Mouse (Mus musculus) urinary bladder, postnatal 4 days (tissue): ENCODE data around the gene Ephb1.
A peak's percentile ranks its signal among the peaks of the same experiment; 100 is the strongest.

Experiments
- DNase-seq, 2 experiments: peaks; one replicate each; pipeline ENCODE4 v3.0.0; 2021 to 2022; ENCODE audit warnings: low spot score in 2 of 2

Ephb1 gene

GRCm38 (mm10) chr9:102352186-102353055 lies 2.1 kb downstream of the Ephb1 start:
- peak in 1 of 2 experiments; percentile 57 for DNase-seq

GRCm38 (mm10) chr9:102351721-102352120 lies 2.8 kb downstream of the Ephb1 start:
- DNase-seq, result peak in 1 of 2 experiments; percentile 56

GRCm38 (mm10) chr9:102351221-102351620 lies 3.3 kb downstream of the Ephb1 start:
- peak in 1 of 2 experiments; percentile 35 for DNase-seq

DNA sequence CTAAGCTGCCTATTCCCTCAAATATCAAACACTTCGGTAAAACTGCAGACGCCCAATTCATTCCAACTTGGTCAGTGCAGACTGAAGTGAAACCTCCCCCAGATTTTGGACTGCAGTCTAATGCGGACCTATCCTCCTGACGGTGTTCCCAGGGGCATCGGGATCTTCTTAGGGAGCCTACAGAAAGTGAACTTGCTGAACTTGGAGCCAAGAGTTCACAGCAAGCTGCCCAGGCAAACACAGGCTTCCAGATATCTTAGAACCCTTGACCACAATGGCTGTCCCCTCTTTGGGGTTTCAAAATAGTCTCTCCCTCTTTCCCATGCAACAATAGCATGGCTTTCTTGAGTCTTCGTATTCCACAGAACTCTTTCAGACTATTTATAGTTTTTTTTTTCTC lies 3.8 kb downstream of the Ephb1 start:
- peak in 1 of 2 experiments; percentile 38 for DNase-seq

DNA sequence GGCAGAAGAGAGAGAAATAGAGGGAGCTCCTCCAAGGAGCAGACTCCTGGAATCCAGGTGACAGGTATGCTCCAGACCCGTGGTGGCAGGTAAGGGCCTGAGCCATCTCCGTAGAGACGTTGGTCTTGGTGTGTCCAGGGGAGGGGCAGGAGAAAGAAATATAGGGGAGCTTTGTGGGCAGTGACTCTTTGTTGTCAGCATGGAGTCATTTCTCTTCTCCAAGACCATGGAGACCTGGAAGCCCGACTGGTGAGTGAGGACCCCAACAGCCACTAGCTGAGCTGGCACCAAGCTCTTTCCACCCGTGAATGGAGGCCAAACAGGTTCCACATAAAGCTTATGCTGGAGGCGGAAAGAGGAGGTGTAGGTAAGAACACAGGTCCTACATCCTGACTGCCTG lies 4.4 kb downstream of the Ephb1 start:
- DNase-seq, result no peak

GRCm38 (mm10) chr9:102346801-102347200 lies 7.7 kb downstream of the Ephb1 start:
- peak in 1 of 2 experiments; percentile 44 for DNase-seq

GRCm38 (mm10) chr9:102345474-102345873 lies 9.0 kb downstream of the Ephb1 start:
- DNase-seq, result peak in 1 of 2 experiments; percentile 39

- peak in 1 of 2 experiments; percentile 33 for DNase-seq
Observed at GRCm38 (mm10) chr9:102345047-102345446, 9.4 kb downstream of the Ephb1 start.

DNA sequence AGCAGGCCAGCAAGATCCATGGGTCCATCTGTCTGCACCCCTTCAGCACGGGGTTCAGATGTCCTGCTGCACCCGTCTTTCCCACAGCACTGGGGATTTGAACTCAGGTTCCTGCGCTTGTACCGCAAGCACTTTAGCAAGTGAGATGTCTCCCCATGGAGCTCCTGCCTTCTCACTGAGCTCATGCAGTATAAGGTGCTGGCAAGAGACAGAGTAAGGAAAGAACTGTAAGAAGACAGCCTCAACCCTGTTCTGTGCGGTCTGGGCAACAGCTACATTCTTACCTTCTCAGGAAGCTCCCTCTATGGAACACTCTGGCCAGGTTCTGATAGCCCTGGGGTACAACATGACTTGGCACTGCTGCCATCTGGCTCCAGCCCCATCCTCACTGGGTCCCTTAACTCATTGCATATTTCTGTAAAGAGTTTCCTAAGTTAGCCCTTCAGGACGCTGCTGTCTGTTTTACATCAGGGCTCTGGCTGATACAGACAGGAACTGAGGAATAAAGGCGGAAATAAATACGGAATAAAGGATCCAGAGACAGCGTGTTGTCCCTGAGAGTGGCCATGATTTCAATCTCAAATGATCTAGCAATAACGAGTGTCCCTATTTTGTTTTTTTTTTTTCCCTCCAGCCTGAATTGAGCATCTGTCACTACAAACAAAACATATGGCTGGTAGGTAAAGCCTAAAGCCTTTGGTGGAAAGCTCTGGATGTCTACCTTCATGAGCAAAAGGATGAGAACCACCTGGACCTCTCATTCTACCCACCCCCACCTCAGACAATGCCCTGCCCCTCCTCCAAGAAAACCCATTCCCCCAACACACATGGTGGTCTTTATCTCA lies 10.2 kb downstream of the Ephb1 start:
- DNase-seq, result no peak

GRCm38 (mm10) chr9:102343061-102343460 lies 11.4 kb downstream of the Ephb1 start:
- DNase-seq, result no peak

GRCm38 (mm10) chr9:102342026-102342425 lies 12.5 kb downstream of the Ephb1 start:
- no peak for DNase-seq

DNA sequence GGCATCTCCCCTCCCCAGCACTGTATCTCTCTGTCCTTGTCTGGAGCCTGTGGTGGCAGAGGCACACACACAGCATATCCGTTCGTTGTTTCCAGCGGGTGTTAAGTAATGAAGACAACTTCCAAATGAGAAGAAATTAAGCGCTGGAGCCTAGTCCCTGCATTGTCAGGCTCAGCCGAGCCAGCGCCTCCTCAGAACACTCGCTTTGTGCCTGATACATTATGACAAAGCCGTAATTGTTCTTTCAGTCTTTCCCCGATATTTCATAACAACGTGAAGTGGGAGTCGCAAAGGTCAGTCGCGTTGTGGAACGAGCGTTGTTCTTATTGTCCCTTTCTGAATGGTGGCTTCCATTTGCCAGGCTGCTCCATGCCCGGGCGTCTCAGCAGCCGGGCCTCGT lies 13.7 kb downstream of the Ephb1 start:
- DNase-seq, result no peak

DNA sequence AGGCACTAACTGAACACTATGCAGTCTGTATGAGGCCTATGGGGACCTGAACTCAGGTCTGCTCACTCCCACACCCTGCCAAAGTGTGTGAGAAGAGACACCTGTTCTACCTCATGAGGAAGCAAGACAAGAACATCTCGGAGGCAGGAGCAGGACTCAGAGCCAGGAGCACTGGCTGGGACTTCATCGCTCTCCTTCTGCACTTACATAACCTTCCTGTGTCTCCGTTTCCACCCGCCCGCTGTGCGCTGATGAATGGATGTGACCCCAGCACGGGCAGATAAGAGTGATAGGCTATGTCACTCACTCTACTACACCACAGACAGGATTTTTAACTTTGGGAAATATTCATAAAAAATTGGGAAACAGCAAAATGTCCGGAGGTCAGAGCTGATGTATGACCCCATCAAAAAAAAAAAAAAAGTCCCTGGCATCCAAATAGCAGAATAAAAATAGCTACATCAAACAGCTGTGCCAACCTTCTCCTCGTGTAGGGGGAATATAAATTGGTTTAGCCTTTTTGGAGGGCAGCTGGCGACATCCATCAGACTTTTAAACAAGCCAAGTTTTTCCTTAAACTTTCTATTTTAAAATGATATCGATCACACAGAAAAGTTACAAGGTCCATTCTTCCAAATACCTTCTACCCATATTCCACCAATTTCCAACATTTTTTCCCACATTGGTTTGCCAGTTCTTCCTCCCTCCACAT lies 18.8 kb downstream of the Ephb1 start:
- no peak for DNase-seq

- no peak for DNase-seq
Observed at GRCm38 (mm10) chr9:102330266-102331060, 24.0 kb downstream of the Ephb1 start.

DNA sequence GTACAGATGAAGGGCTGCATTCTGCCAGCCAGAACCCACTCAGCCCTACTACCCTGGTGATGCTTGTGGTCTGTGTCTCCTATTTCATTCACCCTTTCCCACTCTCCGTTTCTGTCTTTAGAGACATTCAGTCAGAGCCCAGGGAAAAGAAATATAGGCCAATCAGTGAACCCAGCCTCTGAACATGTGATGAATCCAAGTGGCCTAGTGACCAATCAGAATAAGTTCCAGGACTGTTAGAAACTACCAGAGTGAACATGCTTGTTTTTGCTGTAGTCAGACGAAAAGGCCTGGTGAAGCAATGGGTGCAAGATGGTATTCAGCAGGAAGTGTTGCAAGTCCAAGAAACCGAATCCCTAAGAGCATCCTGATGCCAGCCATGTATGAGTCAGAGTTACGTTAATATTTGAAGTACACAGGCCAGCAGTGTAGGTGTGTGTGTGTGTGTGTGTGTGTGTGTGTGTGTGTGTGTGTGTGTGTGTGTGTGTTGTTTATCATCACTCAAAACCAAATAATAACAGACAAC lies 26.8 kb downstream of the Ephb1 start:
- no peak for DNase-seq

DNA sequence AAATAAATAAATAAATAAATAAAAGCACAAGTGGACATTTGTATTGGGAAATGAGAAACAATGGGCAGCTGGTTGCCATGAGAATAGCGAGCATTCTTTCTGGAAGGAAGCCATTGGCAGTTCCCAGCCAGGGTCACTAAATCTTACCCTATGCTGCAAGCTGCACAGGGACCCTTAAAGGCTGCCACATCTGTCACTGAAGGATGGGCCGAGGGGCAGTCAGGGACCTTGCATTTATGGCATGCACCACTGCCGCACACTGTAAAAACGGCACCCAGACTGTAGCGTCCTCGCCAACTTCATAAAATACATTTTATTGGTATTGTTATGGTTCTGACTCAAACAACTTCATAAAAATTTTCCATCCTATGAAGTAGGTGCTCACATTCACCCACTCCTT lies 39.1 kb downstream of the Ephb1 start:
- DNase-seq, result no peak

- no peak for DNase-seq
Observed at GRCm38 (mm10) chr9:102314795-102315194, 39.7 kb downstream of the Ephb1 start.

- DNase-seq, result no peak
Observed at GRCm38 (mm10) chr9:102310431-102310830, 44.1 kb downstream of the Ephb1 start.

- DNase-seq, result no peak
Observed at GRCm38 (mm10) chr9:102309278-102309677, 45.2 kb downstream of the Ephb1 start.

GRCm38 (mm10) chr9:102307656-102308055 lies 46.8 kb downstream of the Ephb1 start:
- DNase-seq, result no peak
